Mouse (Mus musculus): ENCODE results near the gene Hspb8.

DNA sequence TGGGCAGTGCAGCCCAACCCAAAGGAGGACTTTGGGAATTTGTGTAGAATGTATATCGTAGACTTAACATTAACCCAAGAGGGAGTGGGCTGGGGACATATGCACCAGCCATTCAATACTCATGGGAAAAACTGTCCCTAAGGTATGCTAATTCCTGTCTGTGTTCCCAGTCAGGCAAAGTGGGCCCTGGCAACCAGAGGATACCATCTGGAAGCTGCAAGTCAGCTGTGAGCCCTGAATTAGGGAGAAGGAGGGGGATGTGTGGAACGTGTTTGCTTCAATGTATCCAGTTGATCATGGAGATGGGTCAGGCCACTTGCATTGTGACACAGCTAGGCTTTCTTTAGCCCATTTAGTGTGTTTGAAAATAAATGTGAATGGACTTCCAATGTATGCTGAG, 37.3 kb upstream of the Hspb8 start:
- TF ChIP-seq CTCF (IDR thresholded peaks at IDR 0.05; ENCODE audit: extremely low read depth, insufficient read length, insufficient replicate concordance, low read depth, low read length) (no peak), POLR2A (IDR thresholded peaks at IDR 0.05; ENCODE audit: low read depth, low read length) (no peak)

Data from small intestine, adult 2 months (tissue).